Mouse (Mus musculus): ENCODE data around the gene Hpse2.

The Hpse2 gene

DNA sequence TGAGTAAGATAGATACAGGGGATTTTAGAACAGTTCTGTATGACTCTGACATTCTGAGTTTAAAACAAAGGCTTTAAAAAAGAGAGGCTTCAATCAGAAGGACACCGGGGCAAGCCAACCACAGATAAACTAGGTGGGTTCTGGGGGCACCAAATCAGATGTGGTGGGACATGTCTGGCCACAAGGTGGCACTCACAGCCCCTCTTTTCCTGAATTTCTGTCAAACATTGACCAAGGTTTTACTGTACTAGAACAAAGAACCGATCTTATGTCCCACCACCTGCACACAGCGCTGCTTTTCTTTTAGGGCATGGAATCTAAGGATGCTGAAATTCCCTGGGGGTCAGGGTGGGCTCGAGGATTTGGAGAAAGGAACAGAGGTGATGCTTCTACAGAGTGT, 360.9 kb downstream of the Hpse2 start:
- Histone ChIP-seq H3K9me3 (ENCODE audit: low read length) (no peaks in the 10 kb centered on the region), H3K4me1 (replicated peaks; ENCODE audit: low read depth, low read length) (no peaks in the 10 kb centered on the region), H3K4me3 (replicated peaks; ENCODE audit: low read length) (no peak overlapping the region), H3K27me3 (ENCODE audit: insufficient read depth, low read length) (no peaks in the 10 kb centered on the region), H3K36me3 (ENCODE audit: insufficient read depth, low read length) (no peaks in the 10 kb centered on the region)
- no peak for TF ChIP-seq POU5F1 (IDR thresholded peaks at IDR 0.05; ENCODE audit: borderline replicate concordance, low read length)
- peak; percentile 48 for TF ChIP-seq CTCF (conservative IDR thresholded peaks at IDR 0.05; ENCODE audit: low read length)
- no peak for TF ChIP-seq NANOG (IDR thresholded peaks at IDR 0.05; ENCODE audit: borderline replicate concordance, low read length)

DNA sequence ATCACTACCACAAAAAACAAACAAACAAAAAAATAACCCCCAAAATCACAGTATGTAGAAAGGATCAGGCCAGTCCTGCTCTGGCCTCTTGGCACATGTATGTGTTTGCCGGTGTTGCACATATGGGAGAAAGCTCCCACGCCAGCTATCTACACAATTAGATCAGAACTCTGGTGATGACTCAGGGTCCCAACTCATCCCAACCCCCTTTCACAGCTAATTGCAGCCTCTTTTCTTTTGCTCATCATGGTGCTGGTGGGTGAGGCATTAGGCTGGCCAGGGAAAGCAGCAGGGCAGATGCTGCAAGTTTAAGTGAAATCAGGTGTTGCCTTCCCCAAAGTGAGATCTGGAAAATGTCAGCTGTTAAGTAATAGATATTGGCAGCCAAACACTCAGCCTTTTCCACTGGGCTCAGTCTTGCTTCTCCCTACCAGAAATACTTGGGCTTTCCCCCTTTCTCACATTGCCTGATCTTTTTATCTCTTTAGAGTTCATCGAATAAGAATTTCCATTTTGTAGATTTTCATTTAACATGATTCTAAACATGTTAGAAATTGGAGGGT, 365.5 kb downstream of the Hpse2 start:
- Histone ChIP-seq H3K9me3 (ENCODE audit: low read length) (no peaks in the 10 kb centered on the region), H3K27me3 (ENCODE audit: insufficient read depth, low read length) (no peaks in the 10 kb centered on the region), H3K4me1 (replicated peaks; ENCODE audit: low read depth, low read length) (no peaks in the 10 kb centered on the region), H3K36me3 (ENCODE audit: insufficient read depth, low read length) (no peaks in the 10 kb centered on the region), H3K4me3 (replicated peaks; ENCODE audit: low read length) (no peak overlapping the region)
- TF ChIP-seq NANOG (IDR thresholded peaks at IDR 0.05; ENCODE audit: borderline replicate concordance, low read length) (no peak), CTCF (conservative IDR thresholded peaks at IDR 0.05; ENCODE audit: low read length) (no peak), POU5F1 (IDR thresholded peaks at IDR 0.05; ENCODE audit: borderline replicate concordance, low read length) (no peak)

DNA sequence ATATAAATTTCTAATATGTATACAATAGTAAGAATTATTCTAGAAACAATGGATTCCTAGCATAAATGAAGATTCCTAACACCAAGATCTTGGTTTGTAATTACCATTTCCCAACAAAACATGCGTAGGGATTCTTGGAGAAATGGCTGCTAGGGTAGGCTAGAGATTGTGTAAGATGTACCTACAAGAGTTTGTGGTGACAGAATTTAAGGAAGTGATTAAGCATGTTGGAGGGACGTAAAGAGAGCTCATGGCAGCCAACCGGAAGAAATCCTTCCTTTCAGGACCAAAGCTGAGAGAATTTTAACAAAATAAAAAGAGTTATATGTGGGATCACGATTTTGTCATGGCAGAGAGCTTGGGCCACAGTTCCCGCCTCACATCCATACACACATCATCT, 369.4 kb downstream of the Hpse2 start:
- peaks cover 10% of the 10 kb centered on the region; the same call in 1 of the 2 replicates for H3K9me3 ChIP-seq (ENCODE audit: low read length)
- no peaks in the 10 kb centered on the region for H3K36me3 ChIP-seq (ENCODE audit: insufficient read depth, low read length)
- TF ChIP-seq POU5F1 (IDR thresholded peaks at IDR 0.05; ENCODE audit: borderline replicate concordance, low read length) (no peak), NANOG (IDR thresholded peaks at IDR 0.05; ENCODE audit: borderline replicate concordance, low read length) (no peak), CTCF (conservative IDR thresholded peaks at IDR 0.05; ENCODE audit: low read length) (no peak)
- no peak overlapping the region for H3K4me3 ChIP-seq (replicated peaks; ENCODE audit: low read length)
- no peaks in the 10 kb centered on the region for H3K4me1 ChIP-seq (replicated peaks; ENCODE audit: low read depth, low read length)
- H3K27me3 ChIP-seq (ENCODE audit: insufficient read depth, low read length): no peaks in the 10 kb centered on the region

DNA sequence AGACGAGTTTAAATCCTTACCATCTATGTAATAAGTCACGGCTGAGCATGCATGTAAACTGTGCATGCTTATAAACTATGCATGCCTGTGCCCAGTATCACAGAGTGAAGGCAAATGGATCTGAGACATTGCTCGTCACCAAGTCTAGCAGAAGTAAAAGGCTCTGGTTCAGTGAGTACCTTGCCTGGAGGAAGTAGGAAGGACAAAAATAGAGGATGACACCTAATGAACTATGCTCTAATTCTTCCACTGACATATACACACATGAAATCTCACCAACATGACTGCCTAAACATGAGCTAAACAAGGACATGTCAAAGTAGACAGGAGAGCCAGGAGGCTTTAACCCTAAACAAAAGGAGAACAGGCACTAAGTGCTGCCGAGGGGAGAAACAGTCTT, 391.7 kb downstream of the Hpse2 start:
- no peaks in the 10 kb centered on the region for H3K27me3 ChIP-seq (ENCODE audit: insufficient read depth, low read length)
- no peaks in the 10 kb centered on the region for H3K9me3 ChIP-seq (ENCODE audit: low read length)
- H3K4me3 ChIP-seq (replicated peaks; ENCODE audit: low read length): no peak overlapping the region
- no peaks in the 10 kb centered on the region for H3K4me1 ChIP-seq (replicated peaks; ENCODE audit: low read depth, low read length)
- TF ChIP-seq POU5F1 (IDR thresholded peaks at IDR 0.05; ENCODE audit: borderline replicate concordance, low read length): no peak
- no peak for TF ChIP-seq NANOG (IDR thresholded peaks at IDR 0.05; ENCODE audit: borderline replicate concordance, low read length)
- TF ChIP-seq CTCF (conservative IDR thresholded peaks at IDR 0.05; ENCODE audit: low read length): no peak
- H3K36me3 ChIP-seq (ENCODE audit: insufficient read depth, low read length): no peaks in the 10 kb centered on the region

DNA sequence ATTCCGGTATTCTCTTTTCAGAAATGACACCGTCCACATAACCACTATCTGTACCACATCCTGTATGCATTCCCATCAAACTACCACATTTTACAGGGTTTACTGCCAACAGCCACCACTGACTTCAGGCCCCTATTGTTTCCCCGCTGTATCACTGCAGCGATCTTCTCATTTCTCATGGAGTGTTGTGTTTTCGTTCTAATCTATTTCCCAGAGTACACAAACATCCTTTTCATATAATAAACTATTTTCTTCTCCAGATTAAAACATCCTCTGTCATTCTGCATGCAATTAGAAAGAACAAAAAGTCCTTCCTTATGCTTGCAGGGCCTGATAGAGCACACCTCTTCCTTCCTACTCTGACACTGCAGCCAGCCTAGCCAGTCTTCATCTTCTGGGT, 399.3 kb downstream of the Hpse2 start:
- Histone ChIP-seq H3K9me3 (ENCODE audit: low read length) (no peaks in the 10 kb centered on the region), H3K4me1 (replicated peaks; ENCODE audit: low read depth, low read length) (no peaks in the 10 kb centered on the region), H3K4me3 (replicated peaks; ENCODE audit: low read length) (no peak overlapping the region), H3K36me3 (ENCODE audit: insufficient read depth, low read length) (no peaks in the 10 kb centered on the region), H3K27me3 (ENCODE audit: insufficient read depth, low read length) (no peaks in the 10 kb centered on the region)
- TF ChIP-seq NANOG (IDR thresholded peaks at IDR 0.05; ENCODE audit: borderline replicate concordance, low read length) (no peak), CTCF (conservative IDR thresholded peaks at IDR 0.05; ENCODE audit: low read length) (no peak), POU5F1 (IDR thresholded peaks at IDR 0.05; ENCODE audit: borderline replicate concordance, low read length) (no peak)

DNA sequence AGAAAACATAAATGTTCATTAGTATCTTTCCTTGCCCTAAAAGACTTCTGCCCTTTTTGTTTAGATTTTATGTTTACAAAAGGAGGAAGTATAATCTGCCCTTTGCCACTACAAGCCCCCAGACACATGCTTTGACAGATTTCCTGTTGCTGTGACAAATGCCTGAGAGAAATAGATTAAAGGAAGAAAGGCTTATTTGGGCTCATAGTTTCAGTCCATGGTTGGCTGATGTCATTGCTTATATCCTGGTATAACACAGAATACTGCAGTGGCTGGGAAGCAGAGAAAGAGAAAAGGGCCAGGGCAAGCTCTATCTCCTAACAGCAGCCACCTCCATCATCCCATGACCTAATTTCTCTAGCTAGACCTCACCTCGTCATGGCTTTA, 401.8 kb downstream of the Hpse2 start:
- Histone ChIP-seq H3K36me3 (ENCODE audit: insufficient read depth, low read length) (no peaks in the 10 kb centered on the region), H3K27me3 (ENCODE audit: insufficient read depth, low read length) (0 out of 2 replicates have a peak, but pooled peaks cover 3% of the 10 kb centered on the region), H3K4me3 (replicated peaks; ENCODE audit: low read length) (no peak overlapping the region), H3K9me3 (ENCODE audit: low read length) (no peaks in the 10 kb centered on the region), H3K4me1 (replicated peaks; ENCODE audit: low read depth, low read length) (no peaks in the 10 kb centered on the region)
- no peak for TF ChIP-seq POU5F1 (IDR thresholded peaks at IDR 0.05; ENCODE audit: borderline replicate concordance, low read length)
- TF ChIP-seq NANOG (IDR thresholded peaks at IDR 0.05; ENCODE audit: borderline replicate concordance, low read length): no peak
- TF ChIP-seq CTCF (conservative IDR thresholded peaks at IDR 0.05; ENCODE audit: low read length): no peak

DNA sequence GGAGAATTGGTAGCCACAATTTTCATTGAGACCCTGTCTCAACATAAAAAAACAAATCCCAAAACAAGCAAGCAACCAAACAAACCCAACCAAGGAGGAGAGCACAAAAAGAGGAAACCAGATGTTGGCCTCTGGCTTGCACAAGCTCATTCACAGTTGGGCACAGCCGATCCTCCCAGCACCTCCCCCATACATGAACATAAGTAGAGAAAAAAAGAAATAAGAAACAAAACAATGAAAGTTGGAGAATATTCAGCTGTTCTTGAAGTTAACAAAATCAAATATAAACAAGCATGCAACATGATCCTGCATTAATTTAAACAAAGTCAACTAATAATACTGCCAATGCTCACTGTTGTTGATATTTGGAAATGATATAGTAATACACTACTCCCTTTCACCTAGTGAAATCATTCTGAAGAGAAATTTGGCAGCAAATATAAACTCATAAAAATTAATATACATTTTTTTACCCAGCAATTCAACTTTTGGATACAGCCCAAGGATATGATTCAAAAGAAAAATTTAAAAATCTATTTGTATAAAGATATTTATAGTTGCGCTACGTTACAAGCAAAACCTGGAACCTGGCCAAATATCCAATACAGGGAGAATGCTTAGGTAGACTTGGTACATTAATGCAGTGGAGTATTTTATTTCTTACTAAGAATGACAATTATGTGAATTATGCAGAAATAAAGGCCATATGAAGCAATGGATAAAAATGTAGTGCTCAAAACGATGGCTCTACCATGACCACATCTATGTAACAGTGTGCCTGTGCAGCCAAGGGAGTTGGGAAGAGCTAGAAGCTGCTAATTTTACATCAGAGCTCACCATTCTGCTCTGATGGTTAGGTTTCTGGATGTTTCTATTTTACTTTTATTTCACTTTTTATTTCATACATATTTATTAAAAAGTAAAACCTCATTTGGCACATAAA, 402.5 kb downstream of the Hpse2 start:
- 0 out of 2 replicates have a peak, but pooled peaks cover 3% of the 10 kb centered on the region for H3K27me3 ChIP-seq (ENCODE audit: insufficient read depth, low read length)
- TF ChIP-seq POU5F1 (IDR thresholded peaks at IDR 0.05; ENCODE audit: borderline replicate concordance, low read length) (no peak), CTCF (conservative IDR thresholded peaks at IDR 0.05; ENCODE audit: low read length) (no peak)
- no peaks in the 10 kb centered on the region for H3K36me3 ChIP-seq (ENCODE audit: insufficient read depth, low read length)
- H3K4me1 ChIP-seq (replicated peaks; ENCODE audit: low read depth, low read length): no peaks in the 10 kb centered on the region
- H3K4me3 ChIP-seq (replicated peaks; ENCODE audit: low read length): no peak overlapping the region
- no peaks in the 10 kb centered on the region for H3K9me3 ChIP-seq (ENCODE audit: low read length)

DNA sequence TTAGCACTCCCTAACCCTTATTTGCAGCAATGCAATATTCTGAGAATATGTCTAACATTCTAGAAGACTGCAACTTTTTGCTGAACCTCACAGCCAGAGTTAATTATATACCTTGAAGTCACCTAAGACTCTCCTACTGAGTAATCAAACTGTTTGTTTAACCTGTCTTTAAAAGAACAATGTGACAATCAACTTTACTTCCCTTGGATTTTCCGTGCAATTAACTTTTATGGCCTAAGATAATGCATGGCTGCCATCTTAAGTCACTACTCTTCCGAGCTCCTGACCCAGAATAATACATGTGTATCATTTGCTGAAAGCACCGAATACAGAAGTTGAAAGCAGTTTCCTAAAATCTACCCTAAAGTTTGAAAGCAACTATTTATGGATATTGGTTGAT, 407.6 kb downstream of the Hpse2 start:
- H3K9me3 ChIP-seq (ENCODE audit: low read length): 0 out of 2 replicates have a peak, but pooled peaks cover 5% of the 10 kb centered on the region
- H3K36me3 ChIP-seq (ENCODE audit: insufficient read depth, low read length): no peaks in the 10 kb centered on the region
- no peaks in the 10 kb centered on the region for H3K4me1 ChIP-seq (replicated peaks; ENCODE audit: low read depth, low read length)
- peaks cover 12% of the 10 kb centered on the region for H3K27me3 ChIP-seq (ENCODE audit: insufficient read depth, low read length)
- no peak overlapping the region for H3K4me3 ChIP-seq (replicated peaks; ENCODE audit: low read length)
- TF ChIP-seq NANOG (IDR thresholded peaks at IDR 0.05; ENCODE audit: borderline replicate concordance, low read length): peak; percentile 83
- no peak for TF ChIP-seq CTCF (conservative IDR thresholded peaks at IDR 0.05; ENCODE audit: low read length)

Data from E14TG2a.4 (cell line).